Mouse (Mus musculus): ENCODE measurements around the gene Akap8l. TPM values are rescaled to one million over a fixed set of nuclear protein-coding genes. Genes with fewer than 3 reads are reported as not detected.
A peak's percentile ranks its signal among the peaks of the same experiment; 100 is the strongest.

The Akap8l gene
- polyA plus RNA-seq, 1 experiment from 2014 or later, result 115 TPM

GRCm38 (mm10) chr17:32363821-32364301 is 13.5 kb upstream of the Akap8l start:
- peaks cover 14% of the 10 kb centered on the region for H3K4me1 ChIP-seq (ENCODE audit: control insufficient read depth, insufficient read depth, low read length)
- DNase-seq (peak; percentile 41), ATAC-seq (ENCODE audit: low FRiP score, low TSS enrichment) (peak; percentile 61)
- peak overlapping the region; percentile 99 for H3K9ac ChIP-seq (replicated peaks; ENCODE audit: low read length)
- peak overlapping the region; percentile 86 for H3K27ac ChIP-seq (replicated peaks; ENCODE audit: low read depth, low read length)
- H3K36me3 ChIP-seq (ENCODE audit: control insufficient read depth, insufficient read depth, low read length), result peaks cover 50% of the 10 kb centered on the region
- H3K4me2 ChIP-seq (ENCODE audit: low read length), result peak overlapping the region; percentile 87
- H3K4me3 ChIP-seq (replicated peaks; ENCODE audit: low read depth, low read length), result peak overlapping the region; percentile 92
- 0% methylated on average over 44 of the region's 50 CpGs for WGBS
- H3K27me3 ChIP-seq (ENCODE audit: control insufficient read depth, insufficient read depth, low read length), result no peaks in the 10 kb centered on the region
- H3K9me3 ChIP-seq (ENCODE audit: control insufficient read depth, low read length), result no peaks in the 10 kb centered on the region

GRCm38 (mm10) chr17:32362686-32363085 is 12.3 kb upstream of the Akap8l start:
- no peak for DNase-seq
- no peak overlapping the region for H3K27ac ChIP-seq (replicated peaks; ENCODE audit: low read depth, low read length)
- H3K27me3 ChIP-seq (ENCODE audit: control insufficient read depth, insufficient read depth, low read length), result no peaks in the 10 kb centered on the region
- no peaks in the 10 kb centered on the region for H3K9me3 ChIP-seq (ENCODE audit: control insufficient read depth, low read length)
- peak overlapping the region; percentile 92 for H3K4me3 ChIP-seq (replicated peaks; ENCODE audit: low read depth, low read length)
- peaks cover 59% of the 10 kb centered on the region for H3K36me3 ChIP-seq (ENCODE audit: control insufficient read depth, insufficient read depth, low read length)
- no peak for ATAC-seq (ENCODE audit: low FRiP score, low TSS enrichment)
- no peak overlapping the region for H3K9ac ChIP-seq (replicated peaks; ENCODE audit: low read length)
- peak overlapping the region; percentile 87 for H3K4me2 ChIP-seq (ENCODE audit: low read length)
- 81% methylated on average over 4 of the region's 4 CpGs for WGBS
- H3K4me1 ChIP-seq (ENCODE audit: control insufficient read depth, insufficient read depth, low read length), result peaks cover 14% of the 10 kb centered on the region

- H3K36me3 ChIP-seq (ENCODE audit: control insufficient read depth, insufficient read depth, low read length), result peaks cover 77% of the 10 kb centered on the region
- WGBS, result 85% methylated on average over 18 of the region's 18 CpGs
Observed at GRCm38 (mm10) chr17:32359928-32360327, 9.5 kb upstream of the Akap8l start.

GRCm38 (mm10) chr17:32358943-32359340 is 8.5 kb upstream of the Akap8l start:
- Histone ChIP-seq H3K27ac (replicated peaks; ENCODE audit: low read depth, low read length) (no peak overlapping the region), H3K4me2 (ENCODE audit: low read length) (no peak overlapping the region), H3K4me3 (replicated peaks; ENCODE audit: low read depth, low read length) (no peak overlapping the region), H3K4me1 (ENCODE audit: control insufficient read depth, insufficient read depth, low read length) (peaks cover 10% of the 10 kb centered on the region), H3K9ac (replicated peaks; ENCODE audit: low read length) (no peak overlapping the region), H3K36me3 (ENCODE audit: control insufficient read depth, insufficient read depth, low read length) (peaks cover 87% of the 10 kb centered on the region), H3K27me3 (ENCODE audit: control insufficient read depth, insufficient read depth, low read length) (no peaks in the 10 kb centered on the region), H3K9me3 (ENCODE audit: control insufficient read depth, low read length) (no peaks in the 10 kb centered on the region)
- 98% methylated on average over 6 of the region's 6 CpGs for WGBS
- DNase-seq, result no peak
- ATAC-seq (ENCODE audit: low FRiP score, low TSS enrichment), result no peak

More at GRCm38 (mm10) chr17:32359928-32360327, 9.5 kb upstream of the Akap8l start:
- Histone ChIP-seq H3K4me1 (ENCODE audit: control insufficient read depth, insufficient read depth, low read length) (peaks cover 13% of the 10 kb centered on the region), H3K4me2 (ENCODE audit: low read length) (no peak overlapping the region), H3K9ac (replicated peaks; ENCODE audit: low read length) (no peak overlapping the region), H3K4me3 (replicated peaks; ENCODE audit: low read depth, low read length) (no peak overlapping the region), H3K27me3 (ENCODE audit: control insufficient read depth, insufficient read depth, low read length) (no peaks in the 10 kb centered on the region), H3K27ac (replicated peaks; ENCODE audit: low read depth, low read length) (no peak overlapping the region), H3K9me3 (ENCODE audit: control insufficient read depth, low read length) (no peaks in the 10 kb centered on the region)
- no peak for DNase-seq
- ATAC-seq (ENCODE audit: low FRiP score, low TSS enrichment), result no peak

- Histone ChIP-seq H3K4me3 (replicated peaks; ENCODE audit: low read depth, low read length) (no peak overlapping the region), H3K9ac (replicated peaks; ENCODE audit: low read length) (no peak overlapping the region), H3K9me3 (ENCODE audit: control insufficient read depth, low read length) (no peaks in the 10 kb centered on the region), H3K36me3 (ENCODE audit: control insufficient read depth, insufficient read depth, low read length) (peaks cover 87% of the 10 kb centered on the region), H3K4me1 (ENCODE audit: control insufficient read depth, insufficient read depth, low read length) (peaks cover 9% of the 10 kb centered on the region), H3K27ac (replicated peaks; ENCODE audit: low read depth, low read length) (no peak overlapping the region), H3K27me3 (ENCODE audit: control insufficient read depth, insufficient read depth, low read length) (no peaks in the 10 kb centered on the region), H3K4me2 (ENCODE audit: low read length) (no peak overlapping the region)
- no peak for DNase-seq
- WGBS, result 95% methylated on average over 7 of the region's 7 CpGs
- no peak for ATAC-seq (ENCODE audit: low FRiP score, low TSS enrichment)
Observed at GRCm38 (mm10) chr17:32358192-32358942, 8.0 kb upstream of the Akap8l start.

- ATAC-seq (ENCODE audit: low FRiP score, low TSS enrichment) (no peak), DNase-seq (no peak)
- Histone ChIP-seq H3K4me2 (ENCODE audit: low read length) (no peak overlapping the region), H3K9ac (replicated peaks; ENCODE audit: low read length) (no peak overlapping the region), H3K27me3 (ENCODE audit: control insufficient read depth, insufficient read depth, low read length) (no peaks in the 10 kb centered on the region), H3K4me1 (ENCODE audit: control insufficient read depth, insufficient read depth, low read length) (no peaks in the 10 kb centered on the region), H3K9me3 (ENCODE audit: control insufficient read depth, low read length) (no peaks in the 10 kb centered on the region), H3K4me3 (replicated peaks; ENCODE audit: low read depth, low read length) (no peak overlapping the region), H3K27ac (replicated peaks; ENCODE audit: low read depth, low read length) (no peak overlapping the region), H3K36me3 (ENCODE audit: control insufficient read depth, insufficient read depth, low read length) (peaks cover 80% of the 10 kb centered on the region)
- 78% methylated on average over 24 of the region's 24 CpGs for WGBS
Observed at GRCm38 (mm10) chr17:32356766-32357760, 6.7 kb upstream of the Akap8l start.

- Histone ChIP-seq H3K36me3 (ENCODE audit: control insufficient read depth, insufficient read depth, low read length) (peaks cover 73% of the 10 kb centered on the region), H3K9me3 (ENCODE audit: control insufficient read depth, low read length) (no peaks in the 10 kb centered on the region), H3K27me3 (ENCODE audit: control insufficient read depth, insufficient read depth, low read length) (no peaks in the 10 kb centered on the region), H3K4me3 (replicated peaks; ENCODE audit: low read depth, low read length) (no peak overlapping the region), H3K4me2 (ENCODE audit: low read length) (no peak overlapping the region), H3K4me1 (ENCODE audit: control insufficient read depth, insufficient read depth, low read length) (no peaks in the 10 kb centered on the region), H3K27ac (replicated peaks; ENCODE audit: low read depth, low read length) (no peak overlapping the region), H3K9ac (replicated peaks; ENCODE audit: low read length) (no peak overlapping the region)
- DNase-seq (no peak), ATAC-seq (ENCODE audit: low FRiP score, low TSS enrichment) (no peak)
- WGBS, result 86% methylated on average over 9 of the region's 9 CpGs
Observed at GRCm38 (mm10) chr17:32356281-32356680, 5.9 kb upstream of the Akap8l start.

GRCm38 (mm10) chr17:32355031-32355430 is 4.6 kb upstream of the Akap8l start:
- Histone ChIP-seq H3K9me3 (ENCODE audit: control insufficient read depth, low read length) (no peaks in the 10 kb centered on the region), H3K4me3 (replicated peaks; ENCODE audit: low read depth, low read length) (no peak overlapping the region), H3K27ac (replicated peaks; ENCODE audit: low read depth, low read length) (peak overlapping the region; percentile 61; the same call in 1 of the 2 replicates), H3K27me3 (ENCODE audit: control insufficient read depth, insufficient read depth, low read length) (no peaks in the 10 kb centered on the region), H3K36me3 (ENCODE audit: control insufficient read depth, insufficient read depth, low read length) (peaks cover 60% of the 10 kb centered on the region), H3K4me2 (ENCODE audit: low read length) (no peak overlapping the region), H3K9ac (replicated peaks; ENCODE audit: low read length) (no peak overlapping the region), H3K4me1 (ENCODE audit: control insufficient read depth, insufficient read depth, low read length) (0 out of 2 replicates have a peak, but pooled peaks cover 4% of the 10 kb centered on the region)
- DNase-seq, result no peak
- no peak for ATAC-seq (ENCODE audit: low FRiP score, low TSS enrichment)
- 91% methylated on average over 6 of the region's 6 CpGs for WGBS
